Mouse (Mus musculus) A20 (cell line): ENCODE data around the gene Rab5c.
A peak's percentile ranks its signal among the peaks of the same experiment; 100 is the strongest.

ENCODE experiments used
- DNase-seq: peaks from one replicate; pipeline ENCODE4 v3.0.0-alpha.2; 2011; ENCODE audit warnings: low read depth, low spot score

The Rab5c gene

GRCm38 (mm10) chr11:100738066-100738604, at the start of gene Rab5c:
Rab5c (minus strand) TSS chr11:100738215.
- DNase-seq: peak; percentile 99

- DNase-seq: no peak
These were observed 47.8 kb upstream of the Rab5c start for GRCm38 (mm10) chr11:100785774-100786173.

GRCm38 (mm10) chr11:100784286-100784685, 46.3 kb upstream of the Rab5c start:
- no peak for DNase-seq

GRCm38 (mm10) chr11:100782568-100782967, 44.6 kb upstream of the Rab5c start:
- no peak for DNase-seq

- no peak for DNase-seq
These were observed 43.9 kb upstream of the Rab5c start for GRCm38 (mm10) chr11:100781763-100782475.

GRCm38 (mm10) chr11:100780247-100780646, 42.2 kb upstream of the Rab5c start:
- no peak for DNase-seq

GRCm38 (mm10) chr11:100778069-100778468, 40.1 kb upstream of the Rab5c start:
- no peak for DNase-seq

- no peak for DNase-seq
These were observed 37.9 kb upstream of the Rab5c start for GRCm38 (mm10) chr11:100775921-100776320.

GRCm38 (mm10) chr11:100774261-100774660, 36.2 kb upstream of the Rab5c start:
- no peak for DNase-seq

- DNase-seq: peak; percentile 89
These were observed 32.8 kb upstream of the Rab5c start, which contains the start of gene Ghdc for GRCm38 (mm10) chr11:100770646-100771408. Ghdc (minus strand) TSS chr11:100770957.

- DNase-seq: peak; percentile 35
These were observed 32.0 kb upstream of the Rab5c start for GRCm38 (mm10) chr11:100769980-100770379.

- no peak for DNase-seq
These were observed 29.9 kb upstream of the Rab5c start for GRCm38 (mm10) chr11:100767871-100768270.

GRCm38 (mm10) chr11:100766726-100767125, 28.7 kb upstream of the Rab5c start:
- DNase-seq: no peak

- DNase-seq: no peak
These were observed 24.8 kb upstream of the Rab5c start, which contains the start of gene Hcrt for GRCm38 (mm10) chr11:100762831-100763230. Hcrt (minus strand) TSS chr11:100762931.

GRCm38 (mm10) chr11:100761547-100762045, 23.6 kb upstream of the Rab5c start:
- peak; percentile 80 for DNase-seq

GRCm38 (mm10) chr11:100759611-100760233, 21.7 kb upstream of the Rab5c start, which contains the start of gene Kcnh4:
Kcnh4 (minus strand) TSS chr11:100759942.
- peak; percentile 87 for DNase-seq

GRCm38 (mm10) chr11:100758707-100759610, 20.9 kb upstream of the Rab5c start:
- peak; percentile 21 for DNase-seq

- no peak for DNase-seq
These were observed 19.6 kb upstream of the Rab5c start for GRCm38 (mm10) chr11:100757566-100757965.

GRCm38 (mm10) chr11:100756476-100756875, 18.5 kb upstream of the Rab5c start:
- no peak for DNase-seq

GRCm38 (mm10) chr11:100754693-100755057, 16.7 kb upstream of the Rab5c start:
- no peak for DNase-seq
